Mouse (Mus musculus) kidney, embryonic 16.5 days (tissue): ENCODE data around the gene Ttc13. TPM values are rescaled to one million over a fixed set of nuclear protein-coding genes. Genes with fewer than 3 reads are reported as not detected.

ENCODE experiments used
- ATAC-seq: fragments of 200-750 bp; cut with Nextera tagmentation; 2 replicates; pipeline ENCODE4 v1.8.0; 2017; ENCODE audit warnings: moderate TSS enrichment; ENCODE audit not compliant: low FRiP score, low TSS enrichment
- H3K27ac ChIP-seq: fragments of 300-500 bp; sonication (generic); 2 replicates; pipeline ENCODE4 v1.5.1; 2014; ENCODE audit warnings: low read length
- H3K27me3 ChIP-seq: fragments of 300-500 bp; sonication (generic); 2 replicates; pipeline ENCODE4 v1.6.1; 2014; ENCODE audit warnings: low read length, control low read depth, mixed read lengths; ENCODE audit not compliant: insufficient read depth
- H3K36me3 ChIP-seq: fragments of 300-500 bp; sonication (generic); 2 replicates; pipeline ENCODE4 v1.6.1; 2014; ENCODE audit warnings: low read length, control low read depth, mixed read lengths; ENCODE audit not compliant: insufficient read depth
- H3K4me1 ChIP-seq: fragments of 300-500 bp; sonication (generic); 2 replicates; pipeline ENCODE4 v1.6.1; 2014; ENCODE audit warnings: low read length, control low read depth, mixed read lengths; ENCODE audit not compliant: insufficient read depth
- H3K4me2 ChIP-seq: fragments of 300-500 bp; sonication (generic); replicated peaks from 2 replicates; pipeline ENCODE4 v1.6.1; 2014; ENCODE audit warnings: low read depth, low read length
- H3K4me3 ChIP-seq: fragments of 300-500 bp; sonication (generic); 2 replicates; pipeline ENCODE4 v1.5.1; 2014; ENCODE audit warnings: mild to moderate bottlenecking, low read length
- H3K9ac ChIP-seq: fragments of 300-500 bp; sonication (generic); replicated peaks from 2 replicates; pipeline ENCODE4 v1.6.1; 2014; ENCODE audit warnings: low read length
- H3K9me3 ChIP-seq: fragments of 300-500 bp; sonication (generic); 2 replicates; pipeline ENCODE4 v1.6.1; 2016; ENCODE audit warnings: low read length, control low read depth
- WGBS: fragments of 180-500 bp; shearing (Covaris S2); extraction: QIAGEN DNeasy Blood & Tissue Kit; methylation state at CpG from one replicate; pipeline ENCODE4 v1.1.7; 2014; 5-methylcytosine and 5-hydroxymethylcytosine counted together
- polyA plus RNA-seq: library from polyadenylated mRNA; unstranded; fragments of >200 nt; fragmentation: Nextera tagmentation; extraction: Ambion mirVana; gene quantifications from 2 replicates; pipeline ENCODE4 v1.2.1, GENCODE M21; 2015

Ttc13 gene
- polyA plus RNA-seq, 1 experiment from 2014 or later: 43.5 TPM

- 37% methylated on average over 4 of the region's 4 CpGs for WGBS
- Histone ChIP-seq H3K4me1 (peaks cover 38% of the 10 kb centered on the region), H3K4me3 (peak overlapping the region; percentile 93), H3K36me3 (no peaks in the 10 kb centered on the region), H3K9ac (peak overlapping the region; percentile 93), H3K27ac (peak overlapping the region; percentile 90), H3K27me3 (no peaks in the 10 kb centered on the region), H3K4me2 (peak overlapping the region; percentile 70), H3K9me3 (no peaks in the 10 kb centered on the region)
- ATAC-seq: no peak
These were observed 57.9 kb downstream of the Ttc13 start for GRCm38 (mm10) chr8:124663874-124664230.

- WGBS: 1% methylated on average over 64 of the region's 69 CpGs
- peak within 1 kb of the TSS; percentile 93 for H3K4me3 ChIP-seq
These were observed 58.5 kb downstream of the Ttc13 start, which contains the start of gene 2310022B05Rik for GRCm38 (mm10) chr8:124663112-124663873. Gene 2310022B05Rik (minus strand): TSS chr8:124663369.

GRCm38 (mm10) chr8:124662446-124663111 lies 59.2 kb downstream of the Ttc13 start:
- no peaks in the 10 kb centered on the region for H3K27me3 ChIP-seq
- peak; percentile 58 for ATAC-seq
- under 1% methylated on average over 48 of the region's 49 CpGs for WGBS
- peak overlapping the region; percentile 70 for H3K4me2 ChIP-seq
- no peaks in the 10 kb centered on the region for H3K9me3 ChIP-seq
- peak overlapping the region; percentile 93 for H3K9ac ChIP-seq
- H3K4me1 ChIP-seq: peaks cover 49% of the 10 kb centered on the region
- peak overlapping the region; percentile 90 for H3K27ac ChIP-seq
- H3K36me3 ChIP-seq: no peaks in the 10 kb centered on the region
- H3K4me3 ChIP-seq: peak overlapping the region; percentile 93

More at GRCm38 (mm10) chr8:124663112-124663873, 58.5 kb downstream of the Ttc13 start, which contains the start of gene 2310022B05Rik:
- peaks cover 44% of the 10 kb centered on the region for H3K4me1 ChIP-seq
- no peaks in the 10 kb centered on the region for H3K9me3 ChIP-seq
- no peaks in the 10 kb centered on the region for H3K27me3 ChIP-seq
- H3K9ac ChIP-seq: peak within 1 kb of the TSS; percentile 93
- peak within 1 kb of the TSS; percentile 70 for H3K4me2 ChIP-seq
- ATAC-seq: peak; percentile 96
- H3K36me3 ChIP-seq: no peaks in the 10 kb centered on the region
- peak within 1 kb of the TSS; percentile 90 for H3K27ac ChIP-seq

- peak overlapping the region; percentile 93 for H3K4me3 ChIP-seq
- peaks cover 49% of the 10 kb centered on the region for H3K4me1 ChIP-seq
- H3K4me2 ChIP-seq: peak overlapping the region; percentile 70
- H3K27ac ChIP-seq: peak overlapping the region; percentile 90; the same call in 1 of the 2 replicates
- WGBS: 20% methylated on average over 9 of the region's 9 CpGs
- H3K9ac ChIP-seq: peak overlapping the region; percentile 93
- no peaks in the 10 kb centered on the region for H3K27me3 ChIP-seq
- ATAC-seq: no peak
- H3K9me3 ChIP-seq: no peaks in the 10 kb centered on the region
- H3K36me3 ChIP-seq: no peaks in the 10 kb centered on the region
These were observed 60.0 kb downstream of the Ttc13 start for GRCm38 (mm10) chr8:124661781-124662180.

- Histone ChIP-seq H3K9me3 (no peaks in the 10 kb centered on the region), H3K27ac (no peak overlapping the region), H3K4me1 (peaks cover 70% of the 10 kb centered on the region), H3K4me3 (no peak overlapping the region), H3K4me2 (no peak overlapping the region), H3K9ac (no peak overlapping the region), H3K36me3 (peaks cover 6% of the 10 kb centered on the region), H3K27me3 (no peaks in the 10 kb centered on the region)
- ATAC-seq: no peak
- WGBS: 32% methylated on average over 2 of the region's 2 CpGs
These were observed 63.4 kb downstream of the Ttc13 start for GRCm38 (mm10) chr8:124658415-124658814.

- peaks cover 6% of the 10 kb centered on the region for H3K36me3 ChIP-seq
- H3K4me1 ChIP-seq: peaks cover 74% of the 10 kb centered on the region
- no peak overlapping the region for H3K4me3 ChIP-seq
- no peak overlapping the region for H3K9ac ChIP-seq
- no peak for ATAC-seq
- 82% methylated on average over 7 of the region's 7 CpGs for WGBS
- H3K27ac ChIP-seq: no peak overlapping the region
- H3K4me2 ChIP-seq: no peak overlapping the region
- H3K9me3 ChIP-seq: no peaks in the 10 kb centered on the region
- H3K27me3 ChIP-seq: no peaks in the 10 kb centered on the region
These were observed 63.8 kb downstream of the Ttc13 start for GRCm38 (mm10) chr8:124657961-124658360.

- 38% methylated on average over 28 of the region's 28 CpGs for whole genome bisulfite sequencing
- Histone ChIP-seq H3K36me3 (peaks cover 18% of the 10 kb centered on the region), H3K4me3 (0 out of 2 replicates have a peak overlapping the region, but pooled peaks have one; percentile 2), H3K27me3 (no peaks in the 10 kb centered on the region), H3K4me1 (peaks cover 58% of the 10 kb centered on the region), H3K27ac (peak overlapping the region; percentile 77), H3K9ac (peak overlapping the region; percentile 48; the same call in 1 of the 2 replicates), H3K4me2 (no peak overlapping the region; the same call in 1 of the 2 replicates), H3K9me3 (no peaks in the 10 kb centered on the region)
- ATAC-seq: peak; percentile 41; the same call in 1 of the 2 replicates
These were observed 68.0 kb downstream of the Ttc13 start for GRCm38 (mm10) chr8:124653568-124654475.

- Histone ChIP-seq H3K4me1 (peaks cover 52% of the 10 kb centered on the region), H3K9me3 (no peaks in the 10 kb centered on the region), H3K27me3 (no peaks in the 10 kb centered on the region), H3K4me2 (no peak overlapping the region), H3K36me3 (peaks cover 18% of the 10 kb centered on the region), H3K9ac (no peak overlapping the region), H3K27ac (peak overlapping the region; percentile 77), H3K4me3 (no peak overlapping the region)
- 23% methylated on average over 4 of the region's 4 CpGs for WGBS
- ATAC-seq: peak; percentile 76
These were observed 69.2 kb downstream of the Ttc13 start for GRCm38 (mm10) chr8:124652546-124652945.

GRCm38 (mm10) chr8:124651776-124652175 lies 70.0 kb downstream of the Ttc13 start:
- H3K9ac ChIP-seq: no peak overlapping the region
- H3K27ac ChIP-seq: peak overlapping the region; percentile 19; the same call in 1 of the 2 replicates
- H3K9me3 ChIP-seq: no peaks in the 10 kb centered on the region
- H3K4me2 ChIP-seq: no peak overlapping the region
- ATAC-seq: no peak
- no peak overlapping the region for H3K4me3 ChIP-seq
- 86% methylated on average over 20 of the region's 20 CpGs for WGBS
- peaks cover 18% of the 10 kb centered on the region for H3K36me3 ChIP-seq
- peaks cover 52% of the 10 kb centered on the region for H3K4me1 ChIP-seq
- H3K27me3 ChIP-seq: no peaks in the 10 kb centered on the region
